Mouse (Mus musculus): ENCODE results near the gene Gm3776.
A peak's percentile ranks its signal among the peaks of the same experiment; 100 is the strongest.
"Not testable (repeated sequence)": the region's sequence is repeated elsewhere in the genome, so short reads cannot be mapped to it uniquely, and the experiment has no call there.

GRCm38 (mm10) chr9:78259688-78260087 is 2.8 kb downstream of the Gm3776 start:
- TF ChIP-seq CTCF (IDR thresholded peaks at IDR 0.05; ENCODE audit: low read depth): peak; percentile 52
- TF ChIP-seq EP300 (IDR thresholded peaks at IDR 0.05; ENCODE audit: low read depth): not testable (repeated sequence)

Data from liver, postnatal 0 days (tissue).